Mouse (Mus musculus) urinary bladder, postnatal 14 days (tissue): Measurements from ENCODE around the gene Tcstv1.
"Not testable (repeated sequence)": the region's sequence is repeated elsewhere in the genome, so short reads cannot be mapped to it uniquely, and the experiment has no call there.

Experiments used
- DNase-seq: peaks from one replicate; pipeline ENCODE4 v3.0.0; 2021; ENCODE audit warnings: low spot score

The Tcstv1 gene

DNA sequence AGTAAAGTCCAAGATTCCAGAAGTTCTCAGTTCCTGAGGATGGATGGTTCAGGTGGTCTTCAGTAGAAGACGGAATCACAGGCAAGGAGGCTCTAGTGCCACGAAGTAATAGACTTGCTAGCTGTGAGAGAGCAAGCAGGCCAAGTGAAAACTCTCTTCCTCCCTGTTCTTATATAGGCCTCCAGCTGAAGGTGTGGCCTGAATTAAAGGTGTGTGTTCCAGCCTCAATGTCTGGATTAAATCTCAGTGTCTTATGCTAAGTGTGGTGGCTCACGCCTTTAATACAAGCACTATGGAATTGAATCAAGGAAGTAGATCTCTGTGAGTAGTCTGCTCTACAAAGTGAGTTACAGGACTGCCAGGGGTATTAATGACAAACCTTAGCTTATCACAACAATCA is at the start of gene Tcstv1:
TSS of gene Tcstv1 (minus strand) at position 101 of the 400 bp plus-strand sequence.
- DNase-seq = not testable (repeated sequence)

DNA sequence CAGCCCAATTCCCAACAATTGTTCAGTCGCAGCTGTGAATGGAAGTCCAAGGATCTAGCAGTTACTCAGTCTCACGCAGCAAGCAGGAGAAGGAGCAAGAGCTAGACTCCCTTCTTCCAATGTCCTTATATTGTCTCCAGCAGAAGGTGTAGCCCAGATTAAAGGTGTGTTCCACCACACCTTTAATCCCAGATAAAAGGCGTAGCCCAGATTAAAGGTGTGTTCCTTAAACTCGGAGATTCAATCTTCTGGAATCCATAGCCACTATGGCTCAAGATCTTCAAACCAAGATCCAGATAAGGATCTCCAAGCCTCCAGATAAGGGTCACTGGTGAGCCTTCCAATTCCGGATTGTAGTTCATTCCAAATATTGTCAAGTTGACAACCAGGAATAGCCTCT is 34.6 kb upstream of the Tcstv1 start, which contains the start of gene Gm21761:
TSS of gene Gm21761 (minus strand) at position 101 of the 400 bp plus-strand sequence.
- DNase-seq = not testable (repeated sequence)

DNA sequence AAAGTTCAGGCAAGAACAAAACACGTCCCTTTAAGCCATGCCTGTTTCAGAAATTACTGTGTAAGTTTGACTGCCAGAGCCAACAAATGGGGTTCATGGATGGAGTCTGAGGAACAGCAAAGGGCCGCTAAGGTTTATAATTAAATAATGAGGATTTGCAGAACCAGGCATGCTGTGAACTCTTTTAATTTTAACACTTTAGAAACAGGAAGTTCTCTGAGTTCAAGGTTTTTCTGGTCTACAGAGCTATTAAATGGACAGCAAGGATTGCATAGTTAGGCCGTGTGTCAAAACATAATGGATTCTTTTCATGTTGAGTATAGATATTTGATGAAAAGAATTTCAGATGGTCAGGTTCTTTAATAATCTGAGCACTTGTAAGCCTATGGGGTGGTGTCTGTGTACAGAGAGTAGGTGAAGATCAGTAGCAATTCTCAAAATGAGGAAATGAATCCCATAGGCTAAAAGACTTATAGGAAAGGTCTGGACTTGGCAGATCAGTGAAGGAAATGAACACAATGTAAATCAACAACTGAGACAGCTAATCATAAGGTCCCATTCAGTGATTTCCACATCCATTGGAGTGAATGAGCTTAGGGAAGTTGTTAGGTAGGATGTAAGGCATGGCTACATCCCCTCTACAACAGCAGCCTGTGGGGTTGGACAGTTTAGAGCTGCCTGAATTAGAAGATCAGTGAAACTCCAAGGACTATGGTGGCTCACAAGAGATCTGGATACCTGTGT is 30.2 kb upstream of the Tcstv1 start:
- DNase-seq = not testable (repeated sequence)

DNA sequence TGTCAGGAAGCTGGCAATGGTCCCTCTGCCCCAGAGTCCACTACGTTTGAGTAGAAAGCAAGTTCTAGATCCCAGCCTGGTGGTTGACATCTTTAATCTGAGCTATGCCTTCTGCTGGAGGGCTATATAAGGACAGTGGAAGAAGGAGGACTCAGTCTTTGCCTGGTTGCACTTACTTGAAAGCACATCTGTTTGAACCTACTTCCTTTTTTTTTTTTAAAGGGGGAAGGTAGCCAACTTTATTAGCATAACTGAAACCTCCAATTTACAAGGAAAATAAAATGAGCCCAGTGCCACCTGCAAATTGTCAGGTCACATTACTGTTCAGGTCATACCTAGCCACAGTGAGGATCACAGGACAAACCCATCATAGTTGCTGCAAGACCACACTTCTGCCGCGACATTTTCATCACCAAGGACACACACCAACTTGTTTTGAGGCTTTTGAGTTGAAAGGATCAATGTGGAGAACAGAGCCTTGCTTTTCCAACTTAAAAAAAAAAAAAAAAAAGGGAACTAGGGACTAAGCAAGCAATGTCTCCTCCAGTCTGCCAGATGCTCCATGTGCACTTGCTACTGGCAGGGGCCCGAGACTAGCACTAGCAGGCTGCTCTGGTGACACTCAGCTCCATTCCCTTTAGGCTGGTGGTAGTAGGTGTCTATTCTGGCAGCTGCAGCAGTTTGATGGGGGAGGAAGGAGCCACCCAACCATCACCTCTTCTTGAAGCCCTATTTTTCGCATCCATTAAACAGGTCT is 22.6 kb upstream of the Tcstv1 start:
- not testable (repeated sequence) for DNase-seq

DNA sequence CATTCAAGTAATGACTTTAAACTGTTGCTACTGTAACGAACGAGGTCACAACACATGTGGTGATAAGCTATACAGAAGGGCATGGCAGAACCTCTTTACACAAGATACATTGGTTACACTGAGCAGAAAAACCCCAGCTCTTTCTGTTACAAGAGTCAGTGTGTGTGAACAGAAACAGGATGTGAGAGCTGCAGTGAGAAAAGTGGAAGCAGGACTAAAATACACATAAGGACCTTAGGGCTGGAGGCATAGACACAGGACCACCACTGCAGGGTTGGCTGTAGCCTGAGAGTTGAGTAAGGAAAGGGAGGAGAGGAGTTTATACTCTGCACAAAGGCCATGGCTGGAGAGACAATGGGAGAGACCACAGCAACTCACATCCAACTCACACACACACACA is 21.9 kb upstream of the Tcstv1 start:
- DNase-seq = not testable (repeated sequence)

DNA sequence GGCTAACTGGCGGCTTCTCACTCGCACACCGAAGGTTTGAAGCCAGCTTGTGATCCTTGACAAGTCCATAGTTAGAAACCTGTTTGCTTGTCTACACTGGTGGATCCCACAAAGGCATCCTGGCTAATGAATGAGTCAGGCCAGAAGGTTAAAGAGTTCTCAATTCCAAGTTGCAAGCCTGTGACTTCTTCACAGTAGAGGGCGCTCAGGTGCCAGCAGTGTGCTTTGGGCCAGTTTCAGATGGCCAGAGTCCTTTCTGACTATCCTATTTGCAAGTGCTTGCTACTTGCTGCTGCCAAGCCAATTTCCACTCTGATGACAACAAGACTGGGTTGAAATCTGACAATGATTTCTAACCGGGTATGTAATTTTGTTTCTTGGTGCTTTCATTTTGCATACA is 4.0 kb upstream of the Tcstv1 start:
- DNase-seq = not testable (repeated sequence)

DNA sequence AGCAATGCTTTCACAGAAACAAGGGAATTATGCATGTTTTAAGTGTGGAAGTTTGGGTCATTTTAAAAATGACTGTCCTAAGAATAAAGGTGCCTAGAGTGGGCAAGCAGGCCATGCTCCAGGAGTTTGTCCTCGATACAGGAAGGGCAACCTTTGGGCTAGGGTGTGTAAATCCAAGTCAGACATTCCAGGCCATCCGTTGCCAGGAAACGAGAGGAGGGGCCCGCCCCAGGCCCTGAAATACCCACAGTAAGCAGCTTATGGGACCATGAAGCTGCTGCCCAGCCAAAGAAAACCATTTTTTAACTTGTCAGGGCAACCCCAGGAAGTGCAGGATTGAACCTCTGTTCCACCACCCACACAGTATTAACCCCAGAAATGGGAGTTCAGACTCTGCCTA is 7.7 kb downstream of the Tcstv1 start:
- not testable (repeated sequence) for DNase-seq

DNA sequence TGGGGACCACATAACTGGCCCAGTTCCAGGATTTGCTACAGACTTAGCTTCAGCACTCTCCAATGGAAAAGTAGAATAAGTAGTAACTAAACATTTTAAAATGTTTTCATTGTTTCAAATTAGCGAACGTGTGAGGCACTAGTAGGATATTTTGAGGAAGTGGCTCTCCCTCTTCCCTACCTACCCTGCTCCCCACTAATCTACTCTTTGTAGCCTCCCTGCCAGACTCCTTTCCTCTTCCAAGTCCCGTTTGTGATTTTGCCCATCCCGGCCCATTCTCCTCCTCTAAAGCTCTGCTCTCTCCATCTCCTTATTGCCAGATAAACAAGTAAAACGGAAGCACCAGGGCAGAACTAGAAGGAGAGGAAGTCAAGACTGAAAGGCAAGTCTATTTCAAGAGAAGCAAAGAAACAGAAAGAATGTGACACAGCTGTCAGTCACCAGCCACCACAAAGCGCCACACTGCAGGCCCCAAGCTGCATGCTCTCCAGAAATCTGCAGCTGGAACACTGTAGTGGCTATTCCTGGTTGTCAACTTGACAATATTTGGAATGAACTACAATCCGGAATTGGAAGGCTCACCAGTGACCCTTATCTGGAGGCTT is 30.1 kb downstream of the Tcstv1 start:
- DNase-seq = not testable (repeated sequence)

DNA sequence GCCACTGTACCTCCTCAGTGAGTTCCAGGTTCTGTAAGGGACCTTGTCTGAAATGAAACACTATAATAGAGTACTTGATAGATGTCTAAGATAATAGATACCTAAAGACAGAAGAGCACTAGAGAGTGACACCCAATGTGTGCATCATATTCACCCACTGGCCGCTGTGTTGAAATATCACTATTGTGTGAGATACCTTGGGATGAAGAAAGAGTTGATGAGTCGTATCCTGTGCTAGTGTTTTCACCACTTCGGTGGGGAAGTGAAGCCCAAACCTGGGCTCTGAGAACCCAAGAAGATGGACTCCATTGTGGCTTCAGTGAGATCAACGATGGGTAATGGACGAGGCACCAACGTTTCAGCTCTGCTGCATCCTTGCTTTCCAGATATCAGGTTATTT is 32.2 kb downstream of the Tcstv1 start:
- DNase-seq = not testable (repeated sequence)
